Mouse (Mus musculus): ENCODE results near the gene Sun1. TPM values are rescaled to one million over a fixed set of nuclear protein-coding genes. Genes with fewer than 3 reads are reported as not detected.
A peak's percentile ranks its signal among the peaks of the same experiment; 100 is the strongest.

The Sun1 gene
- polyA plus RNA-seq, 1 experiment from 2014 or later = 45.9 TPM

- ATAC-seq (replicated peaks; ENCODE audit: insufficient number of reproducible peaks, low FRiP score, low TSS enrichment, low read depth) (no peak), DNase-seq (ENCODE audit: low spot score) (no peak)
- Histone ChIP-seq H3K27ac (replicated peaks; ENCODE audit: low read depth, low read length) (no peak overlapping the region), H3K9ac (replicated peaks; ENCODE audit: low read length) (no peak overlapping the region), H3K27me3 (ENCODE audit: control insufficient read depth, insufficient read depth, low read length) (no peaks in the 10 kb centered on the region), H3K4me2 (ENCODE audit: low read depth, low read length) (no peak overlapping the region), H3K36me3 (replicated peaks; ENCODE audit: control insufficient read depth, insufficient read depth, low read depth, low read length) (peaks cover 11% of the 10 kb centered on the region), H3K4me1 (ENCODE audit: control insufficient read depth, insufficient read depth, low read length) (no peaks in the 10 kb centered on the region), H3K9me3 (replicated peaks; ENCODE audit: control insufficient read depth, low read length) (no peaks in the 10 kb centered on the region), H3K4me3 (ENCODE audit: low read depth, low read length) (no peak overlapping the region)
- 92% methylated on average over 15 of the region's 15 CpGs for WGBS
These were observed 40.8 kb downstream of the Sun1 start for GRCm38 (mm10) chr5:139241022-139241761.

GRCm38 (mm10) chr5:139243384-139243783 is 42.9 kb downstream of the Sun1 start:
- 93% methylated on average over 1 of the region's 1 CpGs for WGBS
- H3K9ac ChIP-seq (replicated peaks; ENCODE audit: low read length) = no peak overlapping the region
- H3K27me3 ChIP-seq (ENCODE audit: control insufficient read depth, insufficient read depth, low read length) = no peaks in the 10 kb centered on the region
- no peaks in the 10 kb centered on the region for H3K4me1 ChIP-seq (ENCODE audit: control insufficient read depth, insufficient read depth, low read length)
- no peaks in the 10 kb centered on the region for H3K9me3 ChIP-seq (replicated peaks; ENCODE audit: control insufficient read depth, low read length)
- H3K27ac ChIP-seq (replicated peaks; ENCODE audit: low read depth, low read length) = no peak overlapping the region
- H3K4me3 ChIP-seq (ENCODE audit: low read depth, low read length) = no peak overlapping the region
- peaks cover 11% of the 10 kb centered on the region for H3K36me3 ChIP-seq (replicated peaks; ENCODE audit: control insufficient read depth, insufficient read depth, low read depth, low read length)
- H3K4me2 ChIP-seq (ENCODE audit: low read depth, low read length) = no peak overlapping the region
- no peak for DNase-seq (ENCODE audit: low spot score)
- ATAC-seq (replicated peaks; ENCODE audit: insufficient number of reproducible peaks, low FRiP score, low TSS enrichment, low read depth) = no peak

GRCm38 (mm10) chr5:139247767-139248166 is 47.3 kb downstream of the Sun1 start:
- Histone ChIP-seq H3K4me2 (ENCODE audit: low read depth, low read length) (no peak overlapping the region), H3K36me3 (replicated peaks; ENCODE audit: control insufficient read depth, insufficient read depth, low read depth, low read length) (peaks cover 2% of the 10 kb centered on the region), H3K9ac (replicated peaks; ENCODE audit: low read length) (no peak overlapping the region), H3K9me3 (replicated peaks; ENCODE audit: control insufficient read depth, low read length) (no peaks in the 10 kb centered on the region), H3K4me1 (ENCODE audit: control insufficient read depth, insufficient read depth, low read length) (no peaks in the 10 kb centered on the region), H3K4me3 (ENCODE audit: low read depth, low read length) (no peak overlapping the region), H3K27ac (replicated peaks; ENCODE audit: low read depth, low read length) (no peak overlapping the region), H3K27me3 (ENCODE audit: control insufficient read depth, insufficient read depth, low read length) (no peaks in the 10 kb centered on the region)
- 88% methylated on average over 3 of the region's 3 CpGs for WGBS
- DNase-seq (ENCODE audit: low spot score) = no peak
- no peak for ATAC-seq (replicated peaks; ENCODE audit: insufficient number of reproducible peaks, low FRiP score, low TSS enrichment, low read depth)

GRCm38 (mm10) chr5:139248846-139249245 is 48.4 kb downstream of the Sun1 start:
- DNase-seq (ENCODE audit: low spot score) (no peak), ATAC-seq (replicated peaks; ENCODE audit: insufficient number of reproducible peaks, low FRiP score, low TSS enrichment, low read depth) (no peak)
- WGBS = 84% methylated on average over 3 of the region's 3 CpGs
- no peak overlapping the region for H3K4me3 ChIP-seq (ENCODE audit: low read depth, low read length)
- no peak overlapping the region for H3K9ac ChIP-seq (replicated peaks; ENCODE audit: low read length)
- no peaks in the 10 kb centered on the region for H3K27me3 ChIP-seq (ENCODE audit: control insufficient read depth, insufficient read depth, low read length)
- no peaks in the 10 kb centered on the region; the same call in none of the 2 replicates for H3K36me3 ChIP-seq (replicated peaks; ENCODE audit: control insufficient read depth, insufficient read depth, low read depth, low read length)
- H3K4me1 ChIP-seq (ENCODE audit: control insufficient read depth, insufficient read depth, low read length) = peaks cover 6% of the 10 kb centered on the region
- no peak overlapping the region for H3K27ac ChIP-seq (replicated peaks; ENCODE audit: low read depth, low read length)
- no peak overlapping the region for H3K4me2 ChIP-seq (ENCODE audit: low read depth, low read length)
- no peaks in the 10 kb centered on the region for H3K9me3 ChIP-seq (replicated peaks; ENCODE audit: control insufficient read depth, low read length)

- 85% methylated on average over 7 of the region's 7 CpGs for WGBS
- ATAC-seq (replicated peaks; ENCODE audit: insufficient number of reproducible peaks, low FRiP score, low TSS enrichment, low read depth) (no peak), DNase-seq (ENCODE audit: low spot score) (no peak)
- Histone ChIP-seq H3K4me2 (ENCODE audit: low read depth, low read length) (no peak overlapping the region), H3K27ac (replicated peaks; ENCODE audit: low read depth, low read length) (no peak overlapping the region), H3K9me3 (replicated peaks; ENCODE audit: control insufficient read depth, low read length) (no peaks in the 10 kb centered on the region), H3K4me3 (ENCODE audit: low read depth, low read length) (no peak overlapping the region), H3K9ac (replicated peaks; ENCODE audit: low read length) (no peak overlapping the region), H3K36me3 (replicated peaks; ENCODE audit: control insufficient read depth, insufficient read depth, low read depth, low read length) (no peaks in the 10 kb centered on the region; the same call in none of the 2 replicates), H3K4me1 (ENCODE audit: control insufficient read depth, insufficient read depth, low read length) (peaks cover 6% of the 10 kb centered on the region), H3K27me3 (ENCODE audit: control insufficient read depth, insufficient read depth, low read length) (no peaks in the 10 kb centered on the region)
These were observed 50.8 kb downstream of the Sun1 start for GRCm38 (mm10) chr5:139251279-139251678.

GRCm38 (mm10) chr5:139251736-139252080 is 51.3 kb downstream of the Sun1 start:
- no peaks in the 10 kb centered on the region for H3K9me3 ChIP-seq (replicated peaks; ENCODE audit: control insufficient read depth, low read length)
- no peaks in the 10 kb centered on the region for H3K27me3 ChIP-seq (ENCODE audit: control insufficient read depth, insufficient read depth, low read length)
- peak overlapping the region; percentile 61 for H3K4me2 ChIP-seq (ENCODE audit: low read depth, low read length)
- WGBS = 1% methylated on average over 8 of the region's 8 CpGs
- peaks cover 6% of the 10 kb centered on the region for H3K4me1 ChIP-seq (ENCODE audit: control insufficient read depth, insufficient read depth, low read length)
- peak overlapping the region; percentile 39; the same call in 1 of the 2 replicates for H3K27ac ChIP-seq (replicated peaks; ENCODE audit: low read depth, low read length)
- no peaks in the 10 kb centered on the region; the same call in none of the 2 replicates for H3K36me3 ChIP-seq (replicated peaks; ENCODE audit: control insufficient read depth, insufficient read depth, low read depth, low read length)
- no peak for DNase-seq (ENCODE audit: low spot score)
- peak overlapping the region; percentile 78 for H3K4me3 ChIP-seq (ENCODE audit: low read depth, low read length)
- peak; percentile 39 for ATAC-seq (replicated peaks; ENCODE audit: insufficient number of reproducible peaks, low FRiP score, low TSS enrichment, low read depth)
- peak overlapping the region; percentile 68 for H3K9ac ChIP-seq (replicated peaks; ENCODE audit: low read length)

- Histone ChIP-seq H3K9ac (replicated peaks; ENCODE audit: low read length) (peak within 1 kb of the TSS; percentile 71), H3K36me3 (replicated peaks; ENCODE audit: control insufficient read depth, insufficient read depth, low read depth, low read length) (no peaks in the 10 kb centered on the region; the same call in 1 of the 2 replicates), H3K4me2 (ENCODE audit: low read depth, low read length) (peak within 1 kb of the TSS; percentile 74), H3K4me3 (ENCODE audit: low read depth, low read length) (peak within 1 kb of the TSS; percentile 78), H3K27me3 (ENCODE audit: control insufficient read depth, insufficient read depth, low read length) (no peaks in the 10 kb centered on the region), H3K4me1 (ENCODE audit: control insufficient read depth, insufficient read depth, low read length) (peaks cover 6% of the 10 kb centered on the region), H3K9me3 (replicated peaks; ENCODE audit: control insufficient read depth, low read length) (no peaks in the 10 kb centered on the region), H3K27ac (replicated peaks; ENCODE audit: low read depth, low read length) (peak within 1 kb of the TSS; percentile 78)
- WGBS = under 1% methylated on average over 90 of the region's 90 CpGs
- ATAC-seq (replicated peaks; ENCODE audit: insufficient number of reproducible peaks, low FRiP score, low TSS enrichment, low read depth) (peak; percentile 95), DNase-seq (ENCODE audit: low spot score) (peak; percentile 99)
These were observed 51.9 kb downstream of the Sun1 start, which contains the start of gene Get4 for GRCm38 (mm10) chr5:139252081-139252909. TSS of gene Get4 (plus strand) at chr5:139252324.

- Histone ChIP-seq H3K27me3 (ENCODE audit: control insufficient read depth, insufficient read depth, low read length) (no peaks in the 10 kb centered on the region), H3K27ac (replicated peaks; ENCODE audit: low read depth, low read length) (peak overlapping the region; percentile 78), H3K36me3 (replicated peaks; ENCODE audit: control insufficient read depth, insufficient read depth, low read depth, low read length) (no peaks in the 10 kb centered on the region; the same call in 1 of the 2 replicates), H3K9me3 (replicated peaks; ENCODE audit: control insufficient read depth, low read length) (no peaks in the 10 kb centered on the region), H3K9ac (replicated peaks; ENCODE audit: low read length) (peak overlapping the region; percentile 71), H3K4me3 (ENCODE audit: low read depth, low read length) (peak overlapping the region; percentile 78), H3K4me2 (ENCODE audit: low read depth, low read length) (peak overlapping the region; percentile 74), H3K4me1 (ENCODE audit: control insufficient read depth, insufficient read depth, low read length) (peaks cover 6% of the 10 kb centered on the region)
- DNase-seq (ENCODE audit: low spot score) (no peak), ATAC-seq (replicated peaks; ENCODE audit: insufficient number of reproducible peaks, low FRiP score, low TSS enrichment, low read depth) (no peak; the same call in none of the 2 replicates)
- under 1% methylated on average over 7 of the region's 7 CpGs for WGBS
These were observed 52.4 kb downstream of the Sun1 start for GRCm38 (mm10) chr5:139252910-139253245.
